Mouse (Mus musculus): ENCODE data around the gene Mamstr. TPM values are rescaled to one million over a fixed set of nuclear protein-coding genes. Genes with fewer than 3 reads are reported as not detected.

Mamstr gene
- total RNA-seq (2023) = 0.20 TPM in 1 of 2 replicates, not detected in the other

GRCm38 (mm10) chr7:45639561-45640027 is at the start of gene Mamstr:
TSS of gene Mamstr (plus strand) at chr7:45639977.

GRCm38 (mm10) chr7:45617042-45617695 is 22.6 kb upstream of the Mamstr start, which contains the start of gene Fut1:
TSS of gene Fut1 (plus strand) at chr7:45617289.

GRCm38 (mm10) chr7:45621443-45621842 is 18.3 kb upstream of the Mamstr start, which contains the start of gene Izumo1:
TSS of gene Izumo1 (plus strand) at chr7:45621811.

GRCm38 (mm10) chr7:45627261-45627660 is 12.5 kb upstream of the Mamstr start, which contains the start of gene Rasip1:
TSS of gene Rasip1 (plus strand) at chr7:45627488.

GRCm38 (mm10) chr7:45666161-45666560 is 26.4 kb downstream of the Mamstr start, which contains the start of gene Fut2:
TSS of gene Fut2 (minus strand) at chr7:45666394.

GRCm38 (mm10) chr7:45683396-45684050 is 43.7 kb downstream of the Mamstr start, which contains the start of gene Ntn5:
TSS of gene Ntn5 (plus strand) at chr7:45684022.

GRCm38 (mm10) chr7:45693921-45694591 is 54.3 kb downstream of the Mamstr start, which contains the start of gene Sec1:
TSS of gene Sec1 (minus strand) at chr7:45694402.

Other genes with a start within 250 kb of the Mamstr start
- gene Snrnp70, start 244.2 kb upstream of the Mamstr start, total RNA-seq (2023) = 255 and 367 TPM in 2 replicates
- gene Kcna7, start 234.3 kb upstream of the Mamstr start, total RNA-seq (2023) = not detected in 2 replicates
- gene Ntf5, start 226.3 kb upstream of the Mamstr start, total RNA-seq (2023) = not detected in 2 replicates
- gene Lhb, start 219.2 kb upstream of the Mamstr start, total RNA-seq (2023) = not detected in 2 replicates
- gene Gys1, start 205.1 kb upstream of the Mamstr start, total RNA-seq (2023) = 53.5 and 56.5 TPM in 2 replicates
- 22.0 and 31.6 TPM in 2 replicates for gene Ruvbl2, start 201.9 kb upstream of the Mamstr start, total RNA-seq (2023)
- 1,156 and 1,320 TPM in 2 replicates for gene Ftl1, start 180.1 kb upstream of the Mamstr start, total RNA-seq (2023)
- gene Bax, start 173.1 kb upstream of the Mamstr start, total RNA-seq (2023) = 37.2 and 40.7 TPM in 2 replicates
- not detected in 2 replicates for gene Tulp2, start 158.1 kb upstream of the Mamstr start, total RNA-seq (2023)
- gene Gm45808, start 153.2 kb upstream of the Mamstr start, total RNA-seq (2023) = 0.98 and 1.7 TPM in 2 replicates
- 3.7 and 5.4 TPM in 2 replicates for gene Dhdh, start 151.2 kb upstream of the Mamstr start, total RNA-seq (2023)
- gene Nucb1, start 129.6 kb upstream of the Mamstr start, total RNA-seq (2023) = 90.7 and 109 TPM in 2 replicates
- gene Ppp1r15a, start 113.7 kb upstream of the Mamstr start, total RNA-seq (2023) = 126 and 199 TPM in 2 replicates
- gene Plekha4, start 113.6 kb upstream of the Mamstr start, total RNA-seq (2023) = not detected in 2 replicates
- gene Hsd17b14, start 85.1 kb upstream of the Mamstr start, total RNA-seq (2023) = 0.95 TPM in 1 of 2 replicates, not detected in the other
- gene Bcat2, start 69.8 kb upstream of the Mamstr start, total RNA-seq (2023) = 24.0 and 34.0 TPM in 2 replicates
- not detected in 2 replicates for gene Fgf21, start 24.5 kb upstream of the Mamstr start, total RNA-seq (2023)
- gene Fut1, start 22.7 kb upstream of the Mamstr start, total RNA-seq (2023) = not detected in 2 replicates
- gene Izumo1, start 18.2 kb upstream of the Mamstr start, total RNA-seq (2023) = not detected in 2 replicates
- gene Rasip1, start 12.5 kb upstream of the Mamstr start, total RNA-seq (2023) = 4.3 and 5.0 TPM in 2 replicates
- gene Fut2, start 26.4 kb downstream of the Mamstr start, total RNA-seq (2023) = not detected in 2 replicates
- gene Ntn5, start 44.0 kb downstream of the Mamstr start, total RNA-seq (2023) = not detected in 2 replicates
- not detected in 2 replicates for gene Sec1, start 54.4 kb downstream of the Mamstr start, total RNA-seq (2023)
- gene Car11, start 59.9 kb downstream of the Mamstr start, total RNA-seq (2023) = not detected in 2 replicates
- gene Dbp, start 65.1 kb downstream of the Mamstr start, total RNA-seq (2023) = 5.0 and 6.3 TPM in 2 replicates
- 572 and 599 TPM in 2 replicates for gene Rpl18, start 75.5 kb downstream of the Mamstr start, total RNA-seq (2023)
- gene Sphk2, start 78.0 kb downstream of the Mamstr start, total RNA-seq (2023) = 62.3 and 77.9 TPM in 2 replicates
- gene Fam83e, start 81.2 kb downstream of the Mamstr start, total RNA-seq (2023) = 0.16 and 0.20 TPM in 2 replicates
- not detected in 2 replicates for gene Spaca4, start 85.8 kb downstream of the Mamstr start, total RNA-seq (2023)
- not detected in 2 replicates for gene Lmtk3, start 143.8 kb downstream of the Mamstr start, total RNA-seq (2023)
- gene Sult2b1, start 144.7 kb downstream of the Mamstr start, total RNA-seq (2023) = not detected in 2 replicates
- 127 and 143 TPM in 2 replicates for gene Cyth2, start 174.6 kb downstream of the Mamstr start, total RNA-seq (2023)
- 0.27 and 0.57 TPM in 2 replicates for gene Kcnj14, start 184.8 kb downstream of the Mamstr start, total RNA-seq (2023)
- 6.0 and 6.6 TPM in 2 replicates for gene Grwd1, start 191.0 kb downstream of the Mamstr start, total RNA-seq (2023)
- gene Kdelr1, start 232.8 kb downstream of the Mamstr start, total RNA-seq (2023) = 58.9 and 60.5 TPM in 2 replicates
- gene Grin2d, start 238.4 kb downstream of the Mamstr start, total RNA-seq (2023) = 0.16 and 0.25 TPM in 2 replicates